Mouse (Mus musculus) CH12.LX (cell line): ENCODE measurements around the gene Unc13a. TPM values are rescaled to one million over a fixed set of nuclear protein-coding genes. Genes with fewer than 3 reads are reported as not detected.

Source experiments
- DNase-seq: peaks from one replicate; pipeline ENCODE4 v3.0.0-alpha.2; 2013; ENCODE audit errors: extremely low read depth
- H3K27ac ChIP-seq: 2 replicates; pipeline ENCODE4 v1.5.1; 2012; ENCODE audit warnings: low read depth, mild to moderate bottlenecking, control low read depth, moderate library complexity; ENCODE audit not compliant: insufficient read depth
- H3K27me3 ChIP-seq: replicated peaks from 2 replicates; pipeline ENCODE3; 2012; ENCODE audit warnings: inconsistent platforms
- H3K36me3 ChIP-seq, 2 experiments: replicated peaks in 1 of 2; 2 replicates each; pipeline versions ENCODE3 to v1.6.1; 2012; ENCODE audit warnings: inconsistent platforms in 1 of 2, low read length in 1 of 2, mild to moderate bottlenecking in 1 of 2, mixed read lengths in 1 of 2, moderate library complexity in 1 of 2; ENCODE audit not compliant: control insufficient read depth in 1 of 2, insufficient read depth in 1 of 2
- H3K4me1 ChIP-seq, 2 experiments: 2 replicates each; pipeline ENCODE4 v1.6.1; 2012; ENCODE audit warnings: inconsistent platforms in 1 of 2, moderate library complexity in 1 of 2; ENCODE audit not compliant: insufficient read depth in 2 of 2, control insufficient read depth in 1 of 2
- H3K4me2 ChIP-seq: 2 replicates; pipeline ENCODE4 v1.6.1; 2012; ENCODE audit warnings: low read depth, mild to moderate bottlenecking, control low read depth; ENCODE audit not compliant: poor library complexity, insufficient read depth, severe bottlenecking
- H3K4me3 ChIP-seq, 3 experiments: fragments of 150-350 bp in 1 of 3; sonication (generic) in 1 of 3; replicated peaks in 1 of 3; 2 replicates each; pipeline versions ENCODE3 to v1.5.1; 2011 to 2012; ENCODE audit warnings: low read depth in 2 of 3, low read length in 2 of 3, mild to moderate bottlenecking in 2 of 3, moderate library complexity in 2 of 3, control low read depth in 1 of 3, improper control_type of control experiment in 1 of 3, inconsistent platforms in 1 of 3, mixed read lengths in 1 of 3; ENCODE audit not compliant: poor library complexity in 1 of 3
- H3K79me2 ChIP-seq: replicated peaks from 2 replicates; pipeline ENCODE4 v1.6.1; 2012; ENCODE audit warnings: mild to moderate bottlenecking, moderate library complexity; ENCODE audit not compliant: control insufficient read depth, poor library complexity, insufficient read depth, severe bottlenecking; ENCODE audit errors: extremely low read depth
- H3K9ac ChIP-seq: 2 replicates; pipeline ENCODE4 v1.6.1; 2012; ENCODE audit warnings: low read depth, mild to moderate bottlenecking, control low read depth, moderate library complexity; ENCODE audit not compliant: insufficient read depth
- H3K9me3 ChIP-seq: replicated peaks from 2 replicates; pipeline ENCODE3; 2012; ENCODE audit warnings: low read length, inconsistent platforms, mixed read lengths
- BHLHE40 ChIP-seq: IDR thresholded peaks from 2 replicates; pipeline ENCODE4 v1.6.1; 2011; ENCODE audit warnings: mild to moderate bottlenecking, low read depth, low read length, improper control_type of control experiment
- CHD2 ChIP-seq: IDR thresholded peaks from 2 replicates; pipeline ENCODE4 v1.6.1; 2011; ENCODE audit warnings: low read length, improper control_type of control experiment
- ELF1 ChIP-seq: IDR thresholded peaks from 2 replicates; pipeline ENCODE4 v1.6.1; 2014; ENCODE audit warnings: low read depth, mild to moderate bottlenecking, inconsistent platforms, low read length, improper control_type of control experiment
- EP300 ChIP-seq: IDR thresholded peaks from 2 replicates; pipeline ENCODE4 v1.6.1; 2011; ENCODE audit warnings: low read length, improper control_type of control experiment
- HCFC1 ChIP-seq: IDR thresholded peaks from 2 replicates; pipeline ENCODE4 v1.6.1; 2012; ENCODE audit warnings: low read depth, mild to moderate bottlenecking, inconsistent platforms, low read length, improper control_type of control experiment
- IRF4 ChIP-seq: IDR thresholded peaks from 2 replicates; pipeline ENCODE4 v1.6.1; 2014; ENCODE audit warnings: low read depth, mild to moderate bottlenecking, inconsistent platforms, low read length, improper control_type of control experiment
- JUND ChIP-seq: conservative IDR thresholded peaks from 2 replicates; pipeline ENCODE4 v1.6.1; 2011; ENCODE audit warnings: low read depth, low read length, improper control_type of control experiment
- MAX ChIP-seq: IDR thresholded peaks from 2 replicates; pipeline ENCODE4 v1.6.1; 2011; ENCODE audit warnings: low read length, improper control_type of control experiment
- MEF2A ChIP-seq: IDR thresholded peaks from 2 replicates; pipeline ENCODE4 v1.6.1; 2014; ENCODE audit warnings: low read depth, mild to moderate bottlenecking, inconsistent platforms, low read length, improper control_type of control experiment, borderline replicate concordance
- MXI1 ChIP-seq: IDR thresholded peaks from 2 replicates; pipeline ENCODE4 v1.6.1; 2011; ENCODE audit warnings: mild to moderate bottlenecking, low read depth, low read length, improper control_type of control experiment
- MYC ChIP-seq: IDR thresholded peaks from 2 replicates; pipeline ENCODE4 v1.6.1; 2011; ENCODE audit warnings: low read depth, mild to moderate bottlenecking, improper control_type of control experiment, low read length
- NRF1 ChIP-seq: IDR thresholded peaks from 2 replicates; pipeline ENCODE4 v1.6.1; 2014; ENCODE audit warnings: low read depth, mild to moderate bottlenecking, inconsistent platforms, low read length, improper control_type of control experiment, moderate library complexity
- PAX5 ChIP-seq: IDR thresholded peaks from 2 replicates; pipeline ENCODE4 v1.6.1; 2012; ENCODE audit warnings: low read length, inconsistent platforms, mixed read lengths
- SIN3A ChIP-seq: IDR thresholded peaks from 2 replicates; pipeline ENCODE4 v1.6.1; 2012; ENCODE audit warnings: low read length, improper control_type of control experiment, inconsistent platforms
- SMC3 ChIP-seq: IDR thresholded peaks from 2 replicates; pipeline ENCODE4 v1.6.1; 2011; ENCODE audit warnings: low read depth, low read length, improper control_type of control experiment
- TBP ChIP-seq: conservative IDR thresholded peaks from 2 replicates; pipeline ENCODE4 v1.6.1; 2011; ENCODE audit warnings: low read depth, low read length, improper control_type of control experiment
- TCF12 ChIP-seq: IDR thresholded peaks from 2 replicates; pipeline ENCODE4 v1.6.1; 2014; ENCODE audit warnings: low read depth, mild to moderate bottlenecking, inconsistent platforms, low read length, improper control_type of control experiment
- UBTF ChIP-seq: IDR thresholded peaks from 2 replicates; pipeline ENCODE4 v1.6.1; 2012; ENCODE audit warnings: low read depth, mild to moderate bottlenecking, inconsistent platforms, low read length, improper control_type of control experiment, moderate library complexity
- USF1 ChIP-seq: IDR thresholded peaks from 2 replicates; pipeline ENCODE4 v1.6.1; 2014; ENCODE audit warnings: low read depth, mild to moderate bottlenecking, inconsistent platforms, low read length, improper control_type of control experiment
- USF2 ChIP-seq: conservative IDR thresholded peaks from 2 replicates; pipeline ENCODE4 v1.6.1; 2011; ENCODE audit warnings: low read depth, low read length, improper control_type of control experiment
- ZC3H11A ChIP-seq: IDR thresholded peaks from 2 replicates; pipeline ENCODE4 v1.6.1; 2012; ENCODE audit warnings: low read depth, mild to moderate bottlenecking, inconsistent platforms, low read length, improper control_type of control experiment
- ZNF384 ChIP-seq: IDR thresholded peaks from 2 replicates; pipeline ENCODE4 v1.6.1; 2012; ENCODE audit warnings: low read depth, low read length, improper control_type of control experiment, inconsistent platforms
- dilution Hi-C: fragments of 300-500 bp; cut with MboI; formaldehyde crosslinking; loops from 2 replicates; pipeline ENCODE4 v1.14.3; 2020; ENCODE audit warnings: low sequenced_read_pairs; ENCODE audit not compliant: extremely low pct_unique_long_range_greater_than_20kb, extremely low pct_ligation_motif_present
- in situ Hi-C: fragments of 300-500 bp; cut with MboI; formaldehyde crosslinking; loops from 3 replicates; pipeline ENCODE4 v1.14.3; 2019; ENCODE audit warnings: low sequenced_read_pairs, low pct_ligation_motif_present, low pct_unique_long_range_greater_than_20kb, mixed read lengths
- polyA plus RNA-seq: library from polyadenylated mRNA; unstranded; fragments of >175 nt; gene quantifications from 2 replicates; pipeline ENCODE4 v1.2.1, GENCODE M21; 2012; ENCODE audit warnings: low read depth; ENCODE audit not compliant: insufficient read length
- total RNA-seq, 2 experiments: library from RNA; depleted of rRNA; stranded (reverse); fragments of 300-350 nt in 1 of 2; fragments of >200 nt in 1 of 2; gene quantifications; 2 replicates each; pipeline ENCODE4 v1.2.3; 2012 to 2014

The Unc13a gene
- total and polyA plus RNA-seq, 3 experiments = 0.68 to 2.1 (median 1.0) TPM

DNA sequence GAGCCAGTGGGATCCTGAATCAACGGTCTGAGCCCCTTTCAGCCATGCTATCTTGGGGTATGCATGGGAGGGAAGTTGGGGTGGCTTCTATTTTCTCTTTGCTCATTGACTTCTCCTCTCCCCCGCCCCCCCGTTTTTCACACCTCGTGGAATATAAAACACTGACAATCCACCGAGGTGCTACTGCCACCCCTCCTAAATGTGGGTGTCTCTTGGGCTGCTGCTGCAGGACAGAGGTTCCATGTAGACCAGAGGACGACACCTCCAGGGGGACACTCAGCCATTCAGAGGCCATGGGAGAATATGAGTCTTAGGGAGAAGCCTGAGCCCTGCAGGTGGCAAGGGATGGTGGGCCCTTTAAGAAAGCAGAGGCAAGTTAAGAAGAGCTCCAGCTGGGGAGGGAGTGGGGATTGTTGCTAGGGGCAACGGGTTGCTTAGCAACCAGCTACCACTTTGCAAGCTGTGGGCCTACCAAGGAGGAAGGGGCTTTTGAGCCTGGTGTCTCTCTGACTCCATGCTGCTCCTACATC is 48.4 kb upstream of the Unc13a start:
- Histone ChIP-seq H3K27ac (no peak overlapping the region), H3K9me3 (no peaks in the 10 kb centered on the region), H3K79me2 (peaks cover 7% of the 10 kb centered on the region), H3K4me3 (no peak overlapping the region), H3K36me3 (peaks cover 61 to 70% of the 10 kb centered on the region in 2 experiments), H3K9ac (no peak overlapping the region), H3K27me3 (no peaks in the 10 kb centered on the region), H3K4me2 (no peak overlapping the region), H3K4me1 (peaks cover 18 to 70% of the 10 kb centered on the region in 2 experiments)
- in situ Hi-C loops = no loop called here
- TF ChIP-seq EP300 = no peak
- TF ChIP-seq UBTF = no peak
- no peak for TF ChIP-seq MEF2A
- TF ChIP-seq ZNF384 = no peak
- no peak for TF ChIP-seq SMC3
- TF ChIP-seq USF1 = no peak
- no peak for TF ChIP-seq ELF1
- no peak for DNase-seq
- dilution Hi-C loops = no loop called here

DNA sequence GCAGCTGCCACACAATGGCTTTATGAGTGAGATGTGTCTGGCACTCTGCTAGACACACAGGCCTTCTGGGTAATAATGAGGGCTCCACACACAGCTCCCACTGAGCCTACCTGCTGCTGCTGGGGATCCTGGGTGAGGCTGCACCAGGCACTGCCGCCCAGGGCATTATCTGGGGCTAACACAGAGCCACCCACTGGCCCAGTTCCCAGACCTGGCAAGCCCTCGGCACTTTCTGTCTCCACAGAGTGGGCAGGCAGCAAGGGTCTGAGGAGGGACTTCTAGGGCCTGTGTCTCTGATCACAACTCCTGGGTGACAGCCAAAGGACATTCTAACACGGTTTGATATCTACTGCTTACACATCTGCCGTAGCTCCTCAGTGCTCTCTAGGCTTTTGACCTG is 47.7 kb upstream of the Unc13a start:
- in situ Hi-C loops = no loop called here
- peaks cover 7% of the 10 kb centered on the region for H3K79me2 ChIP-seq
- H3K27ac ChIP-seq = no peak overlapping the region
- no peak overlapping the region for H3K4me2 ChIP-seq
- H3K9ac ChIP-seq = no peak overlapping the region
- no peak for DNase-seq
- no peak overlapping the region for H3K4me3 ChIP-seq
- no peaks in the 10 kb centered on the region for H3K9me3 ChIP-seq
- H3K4me1 ChIP-seq = peaks cover 11 to 68% of the 10 kb centered on the region in 2 experiments
- TF ChIP-seq TCF12 = no peak
- no peak for TF ChIP-seq MAX
- TF ChIP-seq BHLHE40 = no peak
- TF ChIP-seq MYC = no peak
- TF ChIP-seq NRF1 = no peak
- TF ChIP-seq HCFC1 = no peak
- no peak for TF ChIP-seq PAX5
- no peak for TF ChIP-seq SIN3A
- no peak for TF ChIP-seq IRF4
- TF ChIP-seq TBP = no peak
- TF ChIP-seq JUND = no peak
- TF ChIP-seq ZNF384 = no peak
- no peak for TF ChIP-seq CHD2
- TF ChIP-seq MXI1 = no peak
- no peak for TF ChIP-seq UBTF
- no peak for TF ChIP-seq ZC3H11A
- no peak for TF ChIP-seq USF2
- dilution Hi-C loops = no loop called here
- no peaks in the 10 kb centered on the region for H3K27me3 ChIP-seq
- H3K36me3 ChIP-seq = peaks cover 68 to 78% of the 10 kb centered on the region in 2 experiments
